Mouse (Mus musculus): Measurements from ENCODE around the gene Kcna5.

The Kcna5 gene

GRCm38 (mm10) chr6:126535208-126535910 is at the start of gene Kcna5:
TSS of gene Kcna5 (minus strand) at chr6:126535412.
- DNase-seq (ENCODE audit: low read depth, low spot score) = peak; percentile 41

GRCm38 (mm10) chr6:126583075-126583474 is 47.9 kb upstream of the Kcna5 start:
- DNase-seq (ENCODE audit: low read depth, low spot score) = peak; percentile 47

GRCm38 (mm10) chr6:126581632-126582031 is 46.4 kb upstream of the Kcna5 start:
- no peak for DNase-seq (ENCODE audit: low read depth, low spot score)

- no peak for DNase-seq (ENCODE audit: low read depth, low spot score)
Measured at GRCm38 (mm10) chr6:126580571-126580970, 45.4 kb upstream of the Kcna5 start.

GRCm38 (mm10) chr6:126577415-126577814 is 42.2 kb upstream of the Kcna5 start:
- no peak for DNase-seq (ENCODE audit: low read depth, low spot score)

GRCm38 (mm10) chr6:126576566-126576965 is 41.4 kb upstream of the Kcna5 start:
- DNase-seq (ENCODE audit: low read depth, low spot score) = no peak

- DNase-seq (ENCODE audit: low read depth, low spot score) = no peak
Measured at GRCm38 (mm10) chr6:126574778-126575177, 39.6 kb upstream of the Kcna5 start.

GRCm38 (mm10) chr6:126573021-126573420 is 37.8 kb upstream of the Kcna5 start:
- no peak for DNase-seq (ENCODE audit: low read depth, low spot score)

GRCm38 (mm10) chr6:126569809-126570208 is 34.6 kb upstream of the Kcna5 start:
- DNase-seq (ENCODE audit: low read depth, low spot score) = no peak

- no peak for DNase-seq (ENCODE audit: low read depth, low spot score)
Measured at GRCm38 (mm10) chr6:126568046-126568830, 33.0 kb upstream of the Kcna5 start.

GRCm38 (mm10) chr6:126567326-126567725 is 32.1 kb upstream of the Kcna5 start:
- no peak for DNase-seq (ENCODE audit: low read depth, low spot score)

GRCm38 (mm10) chr6:126564376-126564775 is 29.2 kb upstream of the Kcna5 start:
- no peak for DNase-seq (ENCODE audit: low read depth, low spot score)

GRCm38 (mm10) chr6:126563898-126564297 is 28.7 kb upstream of the Kcna5 start:
- DNase-seq (ENCODE audit: low read depth, low spot score) = peak; percentile 90

- peak; percentile 30 for DNase-seq (ENCODE audit: low read depth, low spot score)
Measured at GRCm38 (mm10) chr6:126561702-126562101, 26.5 kb upstream of the Kcna5 start.

- no peak for DNase-seq (ENCODE audit: low read depth, low spot score)
Measured at GRCm38 (mm10) chr6:126560696-126561095, 25.5 kb upstream of the Kcna5 start.

- DNase-seq (ENCODE audit: low read depth, low spot score) = no peak
Measured at GRCm38 (mm10) chr6:126560036-126560435, 24.8 kb upstream of the Kcna5 start.

GRCm38 (mm10) chr6:126558276-126558675 is 23.1 kb upstream of the Kcna5 start:
- DNase-seq (ENCODE audit: low read depth, low spot score) = no peak

- peak; percentile 21 for DNase-seq (ENCODE audit: low read depth, low spot score)
Measured at GRCm38 (mm10) chr6:126553812-126554211, 18.6 kb upstream of the Kcna5 start.

GRCm38 (mm10) chr6:126551862-126552395 is 16.7 kb upstream of the Kcna5 start:
- peak; percentile 74 for DNase-seq (ENCODE audit: low read depth, low spot score)

GRCm38 (mm10) chr6:126544107-126545036 is 9.2 kb upstream of the Kcna5 start:
- DNase-seq (ENCODE audit: low read depth, low spot score) = no peak

GRCm38 (mm10) chr6:126542724-126543123 is 7.5 kb upstream of the Kcna5 start:
- DNase-seq (ENCODE audit: low read depth, low spot score) = no peak

- no peak for DNase-seq (ENCODE audit: low read depth, low spot score)
Measured at GRCm38 (mm10) chr6:126537512-126537911, 2.3 kb upstream of the Kcna5 start.

All from ZHBTc4 (cell line).